Mouse (Mus musculus): ENCODE measurements at regions not wholly inside any gene's neighbourhood (a gene's known extent, or its start where the extent isn't known, plus 50 kb on each side); places are given as distances from the start of the nearest gene placed in this dataset.

GRCm38 (mm10) chr9:60962086-60962485 lies 167.7 kb downstream of the Uaca start:
- 92% methylated on average over 4 of the region's 4 CpGs for WGBS
- no peaks in the 10 kb centered on the region for H3K36me3 ChIP-seq (ENCODE audit: control insufficient read depth, insufficient read depth, low read length)
- no peaks in the 10 kb centered on the region for H3K4me1 ChIP-seq (ENCODE audit: control insufficient read depth, insufficient read depth, low read length)
- H3K27ac ChIP-seq (ENCODE audit: low read depth, low read length) = no peak overlapping the region
- H3K9me3 ChIP-seq (ENCODE audit: control insufficient read depth, low read length) = no peaks in the 10 kb centered on the region
- H3K27me3 ChIP-seq (ENCODE audit: control insufficient read depth, insufficient read depth, low read length) = no peaks in the 10 kb centered on the region
- no peak for ATAC-seq (ENCODE audit: low read depth)
- H3K4me3 ChIP-seq (ENCODE audit: low read depth, low read length) = no peak overlapping the region
- H3K4me2 ChIP-seq (ENCODE audit: low read depth, low read length) = no peak overlapping the region
- H3K9ac ChIP-seq (replicated peaks; ENCODE audit: low read depth, low read length) = no peak overlapping the region

GRCm38 (mm10) chr9:60965641-60966040 lies 171.3 kb downstream of the Uaca start:
- no peak overlapping the region for H3K4me2 ChIP-seq (ENCODE audit: low read depth, low read length)
- WGBS = 100% methylated on average over 1 of the region's 1 CpGs

GRCm38 (mm10) chr9:60968281-60969031 lies 174.1 kb downstream of the Uaca start:
- Histone ChIP-seq H3K27ac (ENCODE audit: low read depth, low read length) (no peak overlapping the region), H3K9me3 (ENCODE audit: control insufficient read depth, low read length) (no peaks in the 10 kb centered on the region), H3K4me2 (ENCODE audit: low read depth, low read length) (no peak overlapping the region), H3K27me3 (ENCODE audit: control insufficient read depth, insufficient read depth, low read length) (no peaks in the 10 kb centered on the region), H3K9ac (replicated peaks; ENCODE audit: low read depth, low read length) (no peak overlapping the region), H3K4me3 (ENCODE audit: low read depth, low read length) (no peak overlapping the region), H3K4me1 (ENCODE audit: control insufficient read depth, insufficient read depth, low read length) (no peaks in the 10 kb centered on the region), H3K36me3 (ENCODE audit: control insufficient read depth, insufficient read depth, low read length) (no peaks in the 10 kb centered on the region)
- ATAC-seq (ENCODE audit: low read depth) = no peak
- 54% methylated on average over 4 of the region's 4 CpGs for WGBS

More at GRCm38 (mm10) chr9:60965641-60966040, 171.3 kb downstream of the Uaca start:
- Histone ChIP-seq H3K9me3 (ENCODE audit: control insufficient read depth, low read length) (no peaks in the 10 kb centered on the region), H3K4me3 (ENCODE audit: low read depth, low read length) (no peak overlapping the region), H3K27me3 (ENCODE audit: control insufficient read depth, insufficient read depth, low read length) (no peaks in the 10 kb centered on the region), H3K27ac (ENCODE audit: low read depth, low read length) (no peak overlapping the region), H3K9ac (replicated peaks; ENCODE audit: low read depth, low read length) (no peak overlapping the region), H3K36me3 (ENCODE audit: control insufficient read depth, insufficient read depth, low read length) (no peaks in the 10 kb centered on the region), H3K4me1 (ENCODE audit: control insufficient read depth, insufficient read depth, low read length) (no peaks in the 10 kb centered on the region)
- no peak for ATAC-seq (ENCODE audit: low read depth)

GRCm38 (mm10) chr9:60972201-60972910 lies 178.0 kb downstream of the Uaca start:
- no peak for ATAC-seq (ENCODE audit: low read depth)
- Histone ChIP-seq H3K27ac (ENCODE audit: low read depth, low read length) (no peak overlapping the region), H3K4me1 (ENCODE audit: control insufficient read depth, insufficient read depth, low read length) (no peaks in the 10 kb centered on the region), H3K27me3 (ENCODE audit: control insufficient read depth, insufficient read depth, low read length) (no peaks in the 10 kb centered on the region), H3K9me3 (ENCODE audit: control insufficient read depth, low read length) (no peaks in the 10 kb centered on the region), H3K4me3 (ENCODE audit: low read depth, low read length) (no peak overlapping the region), H3K4me2 (ENCODE audit: low read depth, low read length) (no peak overlapping the region), H3K36me3 (ENCODE audit: control insufficient read depth, insufficient read depth, low read length) (no peaks in the 10 kb centered on the region), H3K9ac (replicated peaks; ENCODE audit: low read depth, low read length) (no peak overlapping the region)
- WGBS = 64% methylated on average over 9 of the region's 9 CpGs

- Histone ChIP-seq H3K4me3 (ENCODE audit: low read depth, low read length) (no peak overlapping the region), H3K36me3 (ENCODE audit: control insufficient read depth, insufficient read depth, low read length) (no peaks in the 10 kb centered on the region), H3K4me1 (ENCODE audit: control insufficient read depth, insufficient read depth, low read length) (no peaks in the 10 kb centered on the region), H3K9ac (replicated peaks; ENCODE audit: low read depth, low read length) (no peak overlapping the region), H3K4me2 (ENCODE audit: low read depth, low read length) (no peak overlapping the region), H3K27me3 (ENCODE audit: control insufficient read depth, insufficient read depth, low read length) (no peaks in the 10 kb centered on the region), H3K27ac (ENCODE audit: low read depth, low read length) (no peak overlapping the region), H3K9me3 (ENCODE audit: control insufficient read depth, low read length) (no peaks in the 10 kb centered on the region)
- 83% methylated on average over 1 of the region's 1 CpGs for WGBS
- ATAC-seq (ENCODE audit: low read depth) = no peak
Observed at GRCm38 (mm10) chr9:60974546-60974945, 180.2 kb downstream of the Uaca start.

GRCm38 (mm10) chr9:60982383-60983085 lies 188.2 kb downstream of the Uaca start:
- no peak for ATAC-seq (ENCODE audit: low read depth)
- no peaks in the 10 kb centered on the region for H3K36me3 ChIP-seq (ENCODE audit: control insufficient read depth, insufficient read depth, low read length)
- H3K9me3 ChIP-seq (ENCODE audit: control insufficient read depth, low read length) = no peaks in the 10 kb centered on the region
- H3K27ac ChIP-seq (ENCODE audit: low read depth, low read length) = no peak overlapping the region
- no peaks in the 10 kb centered on the region for H3K4me1 ChIP-seq (ENCODE audit: control insufficient read depth, insufficient read depth, low read length)
- H3K27me3 ChIP-seq (ENCODE audit: control insufficient read depth, insufficient read depth, low read length) = no peaks in the 10 kb centered on the region
- H3K9ac ChIP-seq (replicated peaks; ENCODE audit: low read depth, low read length) = no peak overlapping the region
- no peak overlapping the region for H3K4me3 ChIP-seq (ENCODE audit: low read depth, low read length)
- H3K4me2 ChIP-seq (ENCODE audit: low read depth, low read length) = no peak overlapping the region
- 48% methylated on average over 13 of the region's 13 CpGs for WGBS

- Histone ChIP-seq H3K4me3 (ENCODE audit: low read depth, low read length) (no peak overlapping the region), H3K27me3 (ENCODE audit: control insufficient read depth, insufficient read depth, low read length) (no peaks in the 10 kb centered on the region), H3K4me2 (ENCODE audit: low read depth, low read length) (no peak overlapping the region), H3K36me3 (ENCODE audit: control insufficient read depth, insufficient read depth, low read length) (no peaks in the 10 kb centered on the region), H3K9me3 (ENCODE audit: control insufficient read depth, low read length) (no peaks in the 10 kb centered on the region), H3K9ac (replicated peaks; ENCODE audit: low read depth, low read length) (no peak overlapping the region), H3K4me1 (ENCODE audit: control insufficient read depth, insufficient read depth, low read length) (no peaks in the 10 kb centered on the region), H3K27ac (ENCODE audit: low read depth, low read length) (no peak overlapping the region)
- ATAC-seq (ENCODE audit: low read depth) = no peak
- 69% methylated on average over 5 of the region's 5 CpGs for WGBS
Observed at GRCm38 (mm10) chr9:60983246-60983645, 188.9 kb downstream of the Uaca start.

- H3K4me3 ChIP-seq (ENCODE audit: low read depth, low read length) = no peak overlapping the region
- ATAC-seq (ENCODE audit: low read depth) = no peak
- WGBS = 56% methylated on average over 4 of the region's 4 CpGs
- H3K27ac ChIP-seq (ENCODE audit: low read depth, low read length) = no peak overlapping the region
- no peaks in the 10 kb centered on the region for H3K27me3 ChIP-seq (ENCODE audit: control insufficient read depth, insufficient read depth, low read length)
- H3K4me1 ChIP-seq (ENCODE audit: control insufficient read depth, insufficient read depth, low read length) = no peaks in the 10 kb centered on the region
- H3K9me3 ChIP-seq (ENCODE audit: control insufficient read depth, low read length) = no peaks in the 10 kb centered on the region
- no peaks in the 10 kb centered on the region for H3K36me3 ChIP-seq (ENCODE audit: control insufficient read depth, insufficient read depth, low read length)
- H3K9ac ChIP-seq (replicated peaks; ENCODE audit: low read depth, low read length) = no peak overlapping the region
- H3K4me2 ChIP-seq (ENCODE audit: low read depth, low read length) = no peak overlapping the region
Observed at GRCm38 (mm10) chr9:60988113-60988512, 193.8 kb downstream of the Uaca start.

Measured in neural tube, embryonic 14.5 days (tissue).